Mouse (Mus musculus): Measurements from ENCODE around the gene Wbp2. TPM values are rescaled to one million over a fixed set of nuclear protein-coding genes. Genes with fewer than 3 reads are reported as not detected.

Gene Wbp2
- polyA plus RNA-seq, 1 experiment = 135 TPM

- TF ChIP-seq POLR2A (IDR thresholded peaks at IDR 0.05; ENCODE audit: low read depth, low read length) (no peak), CTCF (IDR thresholded peaks at IDR 0.05; ENCODE audit: extremely low read depth, insufficient read depth, insufficient read length, insufficient replicate concordance) (no peak)
- H3K27ac ChIP-seq (ENCODE audit: insufficient read depth, low read length) = no peak overlapping the region
- DNase-seq (ENCODE audit: low read depth in 1 of 2, low spot score in 2 of 2) = no peak
- no peak overlapping the region for H3K4me3 ChIP-seq (ENCODE audit: extremely low read depth, insufficient read depth, insufficient read length)
- peaks cover 12% of the 10 kb centered on the region for H3K36me3 ChIP-seq (ENCODE audit: control insufficient read depth, insufficient read depth, low read length)
- no peaks in the 10 kb centered on the region for H3K27me3 ChIP-seq (ENCODE audit: control insufficient read depth, insufficient read depth, low read length)
- no peaks in the 10 kb centered on the region for H3K4me1 ChIP-seq (ENCODE audit: control insufficient read depth, insufficient read depth, insufficient read length)
Observed at GRCm38 (mm10) chr11:116117819-116118218, 31.0 kb upstream of the Wbp2 start.

DNA sequence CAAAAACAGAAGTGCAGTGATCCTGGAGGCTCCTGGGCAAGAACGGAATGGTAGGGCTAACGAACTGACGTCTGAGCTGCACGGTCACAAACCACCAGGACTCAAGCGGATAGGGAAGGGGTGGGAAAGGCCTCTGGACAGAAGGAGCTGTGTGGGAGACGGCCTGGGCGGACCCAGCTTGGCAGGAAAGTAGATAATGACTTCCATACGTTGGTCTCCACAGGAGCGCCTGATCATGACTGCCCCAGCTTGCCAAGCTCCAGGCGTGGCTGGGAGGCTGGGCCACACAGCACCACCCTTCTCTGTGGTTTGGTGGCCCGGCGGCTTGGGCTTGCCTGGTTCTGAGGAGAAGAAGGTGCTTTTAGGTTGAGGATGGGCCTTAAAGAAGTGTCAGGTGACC lies 30.4 kb upstream of the Wbp2 start:
- DNase-seq (ENCODE audit: low read depth in 1 of 2, low spot score in 2 of 2) = no peak
- H3K4me3 ChIP-seq (ENCODE audit: extremely low read depth, insufficient read depth, insufficient read length) = no peak overlapping the region
- TF ChIP-seq POLR2A (IDR thresholded peaks at IDR 0.05; ENCODE audit: low read depth, low read length) = no peak
- TF ChIP-seq CTCF (IDR thresholded peaks at IDR 0.05; ENCODE audit: extremely low read depth, insufficient read depth, insufficient read length, insufficient replicate concordance) = no peak
- 84% methylated on average over 12 of the region's 12 CpGs for WGBS
- H3K36me3 ChIP-seq (ENCODE audit: control insufficient read depth, insufficient read depth, low read length) = peaks cover 7% of the 10 kb centered on the region
- H3K27me3 ChIP-seq (ENCODE audit: control insufficient read depth, insufficient read depth, low read length) = no peaks in the 10 kb centered on the region
- no peak overlapping the region for H3K27ac ChIP-seq (ENCODE audit: insufficient read depth, low read length)
- H3K4me1 ChIP-seq (ENCODE audit: control insufficient read depth, insufficient read depth, insufficient read length) = no peaks in the 10 kb centered on the region

- peaks cover 3% of the 10 kb centered on the region; the same call in 1 of the 2 replicates for H3K36me3 ChIP-seq (ENCODE audit: control insufficient read depth, insufficient read depth, low read length)
- DNase-seq (ENCODE audit: low read depth in 1 of 2, low spot score in 2 of 2) = no peak
- no peak for TF ChIP-seq CTCF (IDR thresholded peaks at IDR 0.05; ENCODE audit: extremely low read depth, insufficient read depth, insufficient read length, insufficient replicate concordance)
- WGBS = 93% methylated on average over 19 of the region's 19 CpGs
- H3K27ac ChIP-seq (ENCODE audit: insufficient read depth, low read length) = no peak overlapping the region
- H3K4me1 ChIP-seq (ENCODE audit: control insufficient read depth, insufficient read depth, insufficient read length) = peaks cover 10% of the 10 kb centered on the region
- H3K4me3 ChIP-seq (ENCODE audit: extremely low read depth, insufficient read depth, insufficient read length) = no peak overlapping the region
- H3K27me3 ChIP-seq (ENCODE audit: control insufficient read depth, insufficient read depth, low read length) = peaks cover 9% of the 10 kb centered on the region
Observed at GRCm38 (mm10) chr11:116111611-116112203, 24.9 kb upstream of the Wbp2 start.

DNA sequence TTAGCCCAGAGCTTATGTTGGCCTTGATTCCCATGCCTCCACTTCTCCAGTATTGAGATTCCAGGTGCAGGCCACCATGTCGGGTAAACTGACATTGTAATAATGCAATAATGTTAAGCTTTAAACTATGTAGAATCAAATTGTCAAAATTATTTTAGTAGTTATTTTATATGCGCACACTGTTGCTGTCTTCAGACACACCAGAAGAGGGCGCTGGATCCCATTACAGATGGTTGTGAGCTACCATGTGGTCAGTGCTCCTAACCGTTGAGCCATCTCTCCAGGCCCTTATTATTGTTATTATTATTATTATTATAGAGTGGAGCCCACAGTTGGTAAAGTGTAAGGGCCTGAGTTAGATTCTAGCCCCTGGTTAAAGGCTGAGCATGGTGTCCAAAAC lies 24.3 kb upstream of the Wbp2 start:
- Histone ChIP-seq H3K4me3 (ENCODE audit: extremely low read depth, insufficient read depth, insufficient read length) (no peak overlapping the region), H3K27me3 (ENCODE audit: control insufficient read depth, insufficient read depth, low read length) (peaks cover 9% of the 10 kb centered on the region), H3K36me3 (ENCODE audit: control insufficient read depth, insufficient read depth, low read length) (0 out of 2 replicates have a peak, but pooled peaks cover 2% of the 10 kb centered on the region), H3K4me1 (ENCODE audit: control insufficient read depth, insufficient read depth, insufficient read length) (peaks cover 10% of the 10 kb centered on the region), H3K27ac (ENCODE audit: insufficient read depth, low read length) (peak overlapping the region; percentile 55)
- TF ChIP-seq POLR2A (IDR thresholded peaks at IDR 0.05; ENCODE audit: low read depth, low read length) (no peak), CTCF (IDR thresholded peaks at IDR 0.05; ENCODE audit: extremely low read depth, insufficient read depth, insufficient read length, insufficient replicate concordance) (no peak)
- 86% methylated on average over 4 of the region's 4 CpGs for WGBS
- no peak for DNase-seq (ENCODE audit: low read depth in 1 of 2, low spot score in 2 of 2)

DNA sequence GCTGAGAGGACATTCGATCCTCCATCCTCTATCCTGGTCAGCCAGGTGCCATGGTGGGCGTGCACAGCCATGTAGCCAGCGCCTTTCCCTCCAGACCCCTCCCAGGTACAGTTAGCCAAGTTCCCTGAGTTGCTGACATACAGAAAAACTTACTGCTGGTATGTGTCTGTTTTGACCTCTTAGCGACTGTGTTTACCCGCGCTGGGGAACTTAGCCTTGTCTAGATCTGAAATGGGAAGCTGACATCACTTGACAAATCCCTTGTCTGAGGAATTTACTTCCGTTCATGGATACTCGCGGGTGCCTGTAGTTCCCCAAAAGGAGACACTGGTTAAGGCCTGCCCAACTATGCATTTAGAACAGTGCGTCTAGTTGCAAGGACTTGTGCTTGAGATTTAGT lies 23.7 kb upstream of the Wbp2 start:
- Histone ChIP-seq H3K4me3 (ENCODE audit: extremely low read depth, insufficient read depth, insufficient read length) (peak overlapping the region; percentile 46; the same call in 1 of the 2 replicates), H3K36me3 (ENCODE audit: control insufficient read depth, insufficient read depth, low read length) (no peaks in the 10 kb centered on the region), H3K27me3 (ENCODE audit: control insufficient read depth, insufficient read depth, low read length) (peaks cover 9% of the 10 kb centered on the region), H3K4me1 (ENCODE audit: control insufficient read depth, insufficient read depth, insufficient read length) (peaks cover 10% of the 10 kb centered on the region), H3K27ac (ENCODE audit: insufficient read depth, low read length) (peak overlapping the region; percentile 72)
- TF ChIP-seq CTCF (IDR thresholded peaks at IDR 0.05; ENCODE audit: extremely low read depth, insufficient read depth, insufficient read length, insufficient replicate concordance) (no peak), POLR2A (IDR thresholded peaks at IDR 0.05; ENCODE audit: low read depth, low read length) (no peak)
- DNase-seq (ENCODE audit: low read depth in 1 of 2, low spot score in 2 of 2) = no peak
- WGBS = 21% methylated on average over 10 of the region's 10 CpGs

DNA sequence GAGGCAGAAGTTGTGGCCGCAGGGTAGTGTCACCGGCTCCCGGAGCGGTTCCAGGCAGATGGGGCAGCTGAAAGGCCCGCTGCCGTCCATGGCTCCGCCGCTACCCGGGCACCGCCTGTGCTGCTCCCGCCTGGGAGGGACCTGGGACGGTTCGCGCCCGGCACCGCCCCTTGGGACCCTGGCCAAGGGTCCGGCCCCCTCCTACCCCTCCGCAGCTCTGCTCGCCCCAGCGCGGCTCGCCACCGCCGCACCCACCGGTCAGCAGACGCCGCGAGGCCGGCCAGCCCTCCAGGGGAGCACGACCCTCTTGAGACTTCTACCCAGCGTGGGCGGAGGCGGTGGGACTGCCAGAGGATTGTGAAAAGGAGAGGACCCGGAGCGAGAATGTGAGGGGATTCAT lies 23.3 kb upstream of the Wbp2 start:
- TF ChIP-seq CTCF (IDR thresholded peaks at IDR 0.05; ENCODE audit: extremely low read depth, insufficient read depth, insufficient read length, insufficient replicate concordance) (no peak), POLR2A (IDR thresholded peaks at IDR 0.05; ENCODE audit: low read depth, low read length) (no peak)
- no peaks in the 10 kb centered on the region for H3K36me3 ChIP-seq (ENCODE audit: control insufficient read depth, insufficient read depth, low read length)
- H3K27ac ChIP-seq (ENCODE audit: insufficient read depth, low read length) = peak overlapping the region; percentile 72
- H3K27me3 ChIP-seq (ENCODE audit: control insufficient read depth, insufficient read depth, low read length) = peaks cover 9% of the 10 kb centered on the region
- WGBS = 4% methylated on average over 29 of the region's 35 CpGs
- peaks cover 10% of the 10 kb centered on the region for H3K4me1 ChIP-seq (ENCODE audit: control insufficient read depth, insufficient read depth, insufficient read length)
- no peak for DNase-seq (ENCODE audit: low read depth in 1 of 2, low spot score in 2 of 2)
- peak overlapping the region; percentile 55 for H3K4me3 ChIP-seq (ENCODE audit: extremely low read depth, insufficient read depth, insufficient read length)

- Histone ChIP-seq H3K36me3 (ENCODE audit: control insufficient read depth, insufficient read depth, low read length) (no peaks in the 10 kb centered on the region), H3K4me3 (ENCODE audit: extremely low read depth, insufficient read depth, insufficient read length) (peak overlapping the region; percentile 55), H3K4me1 (ENCODE audit: control insufficient read depth, insufficient read depth, insufficient read length) (peaks cover 10% of the 10 kb centered on the region), H3K27ac (ENCODE audit: insufficient read depth, low read length) (peak overlapping the region; percentile 71), H3K27me3 (ENCODE audit: control insufficient read depth, insufficient read depth, low read length) (peaks cover 9% of the 10 kb centered on the region)
- 1% methylated on average over 61 of the region's 70 CpGs for WGBS
- TF ChIP-seq CTCF (IDR thresholded peaks at IDR 0.05; ENCODE audit: extremely low read depth, insufficient read depth, insufficient read length, insufficient replicate concordance) = no peak
- TF ChIP-seq POLR2A (IDR thresholded peaks at IDR 0.05; ENCODE audit: low read depth, low read length) = no peak
- DNase-seq (ENCODE audit: low read depth in 1 of 2, low spot score in 2 of 2) = no peak
Observed at GRCm38 (mm10) chr11:116109441-116110081, 22.8 kb upstream of the Wbp2 start.

All from spleen, adult 2 months (tissue).